Mouse (Mus musculus): ENCODE measurements around the gene Tbc1d1. TPM values are rescaled to one million over a fixed set of nuclear protein-coding genes. Genes with fewer than 3 reads are reported as not detected.

Tbc1d1 gene
- polyA plus RNA-seq, 1 experiment from 2014 or later: 18.1 TPM

GRCm38 (mm10) chr5:64378591-64379275 is 222.6 kb downstream of the Tbc1d1 start:
- Histone ChIP-seq H3K9me3 (replicated peaks) (no peaks in the 10 kb centered on the region), H3K9ac (no peak overlapping the region), H3K36me3 (no peaks in the 10 kb centered on the region), H3K27me3 (no peaks in the 10 kb centered on the region), H3K4me1 (peaks cover 53% of the 10 kb centered on the region), H3K27ac (replicated peaks) (peak overlapping the region; percentile 79), H3K4me2 (replicated peaks) (no peak overlapping the region), H3K4me3 (replicated peaks) (no peak overlapping the region)
- WGBS: 41% methylated on average over 13 of the region's 13 CpGs
- ATAC-seq (ENCODE audit: insufficient number of reproducible peaks, low FRiP score, low TSS enrichment, low read depth): no peak

- 89% methylated on average over 5 of the region's 5 CpGs for WGBS
- H3K27me3 ChIP-seq: no peaks in the 10 kb centered on the region
- no peaks in the 10 kb centered on the region for H3K36me3 ChIP-seq
- no peak for ATAC-seq (ENCODE audit: insufficient number of reproducible peaks, low FRiP score, low TSS enrichment, low read depth)
- H3K27ac ChIP-seq (replicated peaks): 0 out of 2 replicates have a peak overlapping the region, but pooled peaks have one; percentile 79
- H3K4me2 ChIP-seq (replicated peaks): no peak overlapping the region
- H3K4me3 ChIP-seq (replicated peaks): no peak overlapping the region
- H3K9ac ChIP-seq: no peak overlapping the region
- H3K4me1 ChIP-seq: peaks cover 59% of the 10 kb centered on the region
- H3K9me3 ChIP-seq (replicated peaks): no peaks in the 10 kb centered on the region
These were observed 223.7 kb downstream of the Tbc1d1 start for GRCm38 (mm10) chr5:64379829-64380228.

- no peaks in the 10 kb centered on the region for H3K9me3 ChIP-seq (replicated peaks)
- H3K9ac ChIP-seq: no peak overlapping the region
- H3K4me3 ChIP-seq (replicated peaks): no peak overlapping the region
- H3K4me2 ChIP-seq (replicated peaks): no peak overlapping the region
- H3K27me3 ChIP-seq: no peaks in the 10 kb centered on the region
- H3K27ac ChIP-seq (replicated peaks): no peak overlapping the region
- ATAC-seq (ENCODE audit: insufficient number of reproducible peaks, low FRiP score, low TSS enrichment, low read depth): no peak
- peaks cover 52% of the 10 kb centered on the region for H3K4me1 ChIP-seq
- 55% methylated on average over 11 of the region's 11 CpGs for WGBS
- no peaks in the 10 kb centered on the region for H3K36me3 ChIP-seq
These were observed 224.7 kb downstream of the Tbc1d1 start for GRCm38 (mm10) chr5:64380698-64381375.

- 28% methylated on average over 8 of the region's 8 CpGs for WGBS
- H3K27me3 ChIP-seq: no peaks in the 10 kb centered on the region
- no peak for ATAC-seq (ENCODE audit: insufficient number of reproducible peaks, low FRiP score, low TSS enrichment, low read depth)
- H3K9me3 ChIP-seq (replicated peaks): no peaks in the 10 kb centered on the region
- peak overlapping the region; percentile 71 for H3K27ac ChIP-seq (replicated peaks)
- no peaks in the 10 kb centered on the region for H3K36me3 ChIP-seq
- H3K4me2 ChIP-seq (replicated peaks): no peak overlapping the region
- no peak overlapping the region for H3K9ac ChIP-seq
- no peak overlapping the region for H3K4me3 ChIP-seq (replicated peaks)
- H3K4me1 ChIP-seq: peaks cover 49% of the 10 kb centered on the region
These were observed 225.4 kb downstream of the Tbc1d1 start for GRCm38 (mm10) chr5:64381538-64381937.

GRCm38 (mm10) chr5:64382451-64383057 is 226.4 kb downstream of the Tbc1d1 start:
- H3K27ac ChIP-seq (replicated peaks): peak overlapping the region; percentile 53
- H3K4me3 ChIP-seq (replicated peaks): no peak overlapping the region
- no peaks in the 10 kb centered on the region for H3K36me3 ChIP-seq
- H3K4me1 ChIP-seq: peaks cover 49% of the 10 kb centered on the region
- peak; percentile 45; the same call in 1 of the 2 replicates for ATAC-seq (ENCODE audit: insufficient number of reproducible peaks, low FRiP score, low TSS enrichment, low read depth)
- H3K9me3 ChIP-seq (replicated peaks): no peaks in the 10 kb centered on the region
- H3K9ac ChIP-seq: no peak overlapping the region
- 12% methylated on average over 8 of the region's 8 CpGs for WGBS
- no peaks in the 10 kb centered on the region for H3K27me3 ChIP-seq
- H3K4me2 ChIP-seq (replicated peaks): no peak overlapping the region

- no peaks in the 10 kb centered on the region for H3K9me3 ChIP-seq (replicated peaks)
- H3K27me3 ChIP-seq: no peaks in the 10 kb centered on the region
- H3K9ac ChIP-seq: no peak overlapping the region
- H3K4me3 ChIP-seq (replicated peaks): no peak overlapping the region
- H3K36me3 ChIP-seq: no peaks in the 10 kb centered on the region
- H3K4me2 ChIP-seq (replicated peaks): no peak overlapping the region
- H3K4me1 ChIP-seq: peaks cover 43% of the 10 kb centered on the region
- 42% methylated on average over 4 of the region's 4 CpGs for WGBS
- peak overlapping the region; percentile 53 for H3K27ac ChIP-seq (replicated peaks)
- ATAC-seq (ENCODE audit: insufficient number of reproducible peaks, low FRiP score, low TSS enrichment, low read depth): no peak
These were observed 227.1 kb downstream of the Tbc1d1 start for GRCm38 (mm10) chr5:64383215-64383614.

- H3K27ac ChIP-seq (replicated peaks): peak overlapping the region; percentile 44
- no peak for ATAC-seq (ENCODE audit: insufficient number of reproducible peaks, low FRiP score, low TSS enrichment, low read depth)
These were observed 228.4 kb downstream of the Tbc1d1 start for GRCm38 (mm10) chr5:64384546-64384945.

GRCm38 (mm10) chr5:64386996-64387395 is 230.9 kb downstream of the Tbc1d1 start:
- Histone ChIP-seq H3K4me2 (replicated peaks) (no peak overlapping the region), H3K36me3 (no peaks in the 10 kb centered on the region), H3K4me3 (replicated peaks) (no peak overlapping the region), H3K27me3 (no peaks in the 10 kb centered on the region), H3K9me3 (replicated peaks) (no peaks in the 10 kb centered on the region), H3K27ac (replicated peaks) (no peak overlapping the region), H3K9ac (no peak overlapping the region), H3K4me1 (peaks cover 32% of the 10 kb centered on the region)
- ATAC-seq (ENCODE audit: insufficient number of reproducible peaks, low FRiP score, low TSS enrichment, low read depth): no peak
- 64% methylated on average over 3 of the region's 3 CpGs for WGBS

More at GRCm38 (mm10) chr5:64384546-64384945, 228.4 kb downstream of the Tbc1d1 start:
- Histone ChIP-seq H3K27me3 (no peaks in the 10 kb centered on the region), H3K4me3 (replicated peaks) (no peak overlapping the region), H3K4me2 (replicated peaks) (no peak overlapping the region), H3K4me1 (peaks cover 39% of the 10 kb centered on the region), H3K9ac (no peak overlapping the region), H3K36me3 (no peaks in the 10 kb centered on the region), H3K9me3 (replicated peaks) (no peaks in the 10 kb centered on the region)
- 29% methylated on average over 6 of the region's 6 CpGs for WGBS

- Histone ChIP-seq H3K27ac (replicated peaks) (no peak overlapping the region), H3K4me3 (replicated peaks) (no peak overlapping the region), H3K36me3 (no peaks in the 10 kb centered on the region), H3K9ac (no peak overlapping the region), H3K4me1 (peaks cover 17% of the 10 kb centered on the region), H3K4me2 (replicated peaks) (no peak overlapping the region), H3K9me3 (replicated peaks) (no peaks in the 10 kb centered on the region), H3K27me3 (no peaks in the 10 kb centered on the region)
- 19% methylated on average over 6 of the region's 6 CpGs for WGBS
- ATAC-seq (ENCODE audit: insufficient number of reproducible peaks, low FRiP score, low TSS enrichment, low read depth): peak; percentile 12; the same call in 1 of the 2 replicates
These were observed 233.3 kb downstream of the Tbc1d1 start for GRCm38 (mm10) chr5:64389202-64389929.

- H3K4me1 ChIP-seq: peaks cover 13% of the 10 kb centered on the region
- H3K27ac ChIP-seq (replicated peaks): no peak overlapping the region
- H3K36me3 ChIP-seq: no peaks in the 10 kb centered on the region
- H3K9me3 ChIP-seq (replicated peaks): no peaks in the 10 kb centered on the region
- H3K9ac ChIP-seq: no peak overlapping the region
- no peak overlapping the region for H3K4me3 ChIP-seq (replicated peaks)
- 31% methylated on average over 4 of the region's 4 CpGs for WGBS
- no peaks in the 10 kb centered on the region for H3K27me3 ChIP-seq
- ATAC-seq (ENCODE audit: insufficient number of reproducible peaks, low FRiP score, low TSS enrichment, low read depth): no peak
- H3K4me2 ChIP-seq (replicated peaks): no peak overlapping the region
These were observed 235.2 kb downstream of the Tbc1d1 start for GRCm38 (mm10) chr5:64391346-64391745.

- ATAC-seq (ENCODE audit: insufficient number of reproducible peaks, low FRiP score, low TSS enrichment, low read depth): no peak
- H3K4me2 ChIP-seq (replicated peaks): no peak overlapping the region
- H3K9ac ChIP-seq: no peak overlapping the region
- no peaks in the 10 kb centered on the region for H3K27me3 ChIP-seq
- H3K4me1 ChIP-seq: peaks cover 13% of the 10 kb centered on the region
- no peak overlapping the region for H3K27ac ChIP-seq (replicated peaks)
- H3K4me3 ChIP-seq (replicated peaks): no peak overlapping the region
- H3K36me3 ChIP-seq: no peaks in the 10 kb centered on the region
- H3K9me3 ChIP-seq (replicated peaks): no peaks in the 10 kb centered on the region
- WGBS: 83% methylated on average over 8 of the region's 8 CpGs
These were observed 236.4 kb downstream of the Tbc1d1 start for GRCm38 (mm10) chr5:64392426-64393020.
